ENCODE assay signal across 18 mouse cellular contexts in genomic region chr8:76859709-76860108, GRCm38 (mm10). TPM values are rescaled to one million over a fixed set of nuclear protein-coding genes. Genes with fewer than 3 reads are reported as not detected.
DNase-seq lines count a peak whose midpoint lies in the region; ATAC-seq and TF ChIP-seq lines count a peak whose summit lies in the region.
"Had no signal": no experiment of that assay in that cellular context is flagged by ENCODE, and none has a peak within 500 bp of the region (broad histone marks: within the 10 kb centered on the region; RNA-seq: fewer than 3 reads in every experiment).

No protein-coding gene starts in this region.

- no peak overlapping the region for H3K4me3 ChIP-seq in hindbrain, postnatal 0 days (ENCODE audit: low read length)
- no peak overlapping the region for H3K4me3 ChIP-seq in hindbrain, embryonic 11.5 days (ENCODE audit: low read depth, low read length)
- H3K4me3 ChIP-seq in midbrain, postnatal 0 days (ENCODE audit: low read depth, low read length), result no peak overlapping the region
- no peak overlapping the region for H3K4me3 ChIP-seq in midbrain, embryonic 10.5 days
- H3K4me3 ChIP-seq: embryonic facial prominence, embryonic 15.5 days; hindbrain, embryonic 15.5 days; limb, embryonic 12.5 days; liver, embryonic 12.5 days; megakaryocyte, embryonic 14.5 days had no signal

- no peaks in the 10 kb centered on the region for H3K27me3 ChIP-seq in hindbrain, postnatal 0 days (ENCODE audit: insufficient read depth, low read length)
- no peaks in the 10 kb centered on the region for H3K27me3 ChIP-seq in hindbrain, embryonic 11.5 days (ENCODE audit: control insufficient read depth, insufficient read depth, low read length)
- H3K27me3 ChIP-seq in midbrain, postnatal 0 days (ENCODE audit: insufficient read depth, low read length), result no peaks in the 10 kb centered on the region
- H3K27me3 ChIP-seq in midbrain, embryonic 10.5 days (ENCODE audit: low read depth, poor library complexity, severe bottlenecking), result no peaks in the 10 kb centered on the region
- H3K27me3 ChIP-seq: CH12.LX; embryonic facial prominence, embryonic 15.5 days; hindbrain, embryonic 15.5 days; limb, embryonic 12.5 days; liver, embryonic 12.5 days; megakaryocyte, embryonic 14.5 days had no signal

- H3K9me3 ChIP-seq in hindbrain, postnatal 0 days (ENCODE audit: low read length), result no peaks in the 10 kb centered on the region
- H3K9me3 ChIP-seq in hindbrain, embryonic 11.5 days (ENCODE audit: control insufficient read depth, low read length), result no peaks in the 10 kb centered on the region
- H3K9me3 ChIP-seq in midbrain, postnatal 0 days (ENCODE audit: low read length), result no peaks in the 10 kb centered on the region
- no peaks in the 10 kb centered on the region for H3K9me3 ChIP-seq in midbrain, embryonic 10.5 days (replicated peaks)
- H3K9me3 ChIP-seq: embryonic facial prominence, embryonic 15.5 days; hindbrain, embryonic 15.5 days; limb, embryonic 12.5 days; liver, embryonic 12.5 days had no signal

- H3K36me3 ChIP-seq in hindbrain, postnatal 0 days (ENCODE audit: insufficient read depth, low read length), result no peaks in the 10 kb centered on the region
- no peaks in the 10 kb centered on the region for H3K36me3 ChIP-seq in hindbrain, embryonic 11.5 days (ENCODE audit: control insufficient read depth, insufficient read depth, low read length)
- no peaks in the 10 kb centered on the region for H3K36me3 ChIP-seq in midbrain, postnatal 0 days (ENCODE audit: insufficient read depth, low read length)
- H3K36me3 ChIP-seq in midbrain, embryonic 10.5 days, result no peaks in the 10 kb centered on the region
- H3K36me3 ChIP-seq: embryonic facial prominence, embryonic 15.5 days; hindbrain, embryonic 15.5 days; limb, embryonic 12.5 days; liver, embryonic 12.5 days had no signal

- DNase-seq in cerebellum, adult 11 months, result peak; percentile 6
- DNase-seq in cerebellum, adult 11-12 months, result no peak
- peak; percentile 25 for DNase-seq in hindbrain, postnatal 0 days (ENCODE audit: low spot score)
- no peak for DNase-seq in hindbrain, embryonic 11.5 days (ENCODE audit: low spot score)
- DNase-seq in midbrain, postnatal 0 days (ENCODE audit: low spot score), result peak; percentile 23
- DNase-seq in midbrain, embryonic 10.5 days (ENCODE audit: low spot score), result no peak
- DNase-seq in cerebellum, postnatal 25 days, result peak; percentile 6 to 31
- DNase-seq: adrenal gland, adult 8-10 months; lung, adult 2 months; spleen, adult 18-20 months; thymus, adult 18-20 months had no signal

- no peak overlapping the region for H3K4me2 ChIP-seq in hindbrain, postnatal 0 days (ENCODE audit: low read depth, low read length)
- no peak overlapping the region for H3K4me2 ChIP-seq in hindbrain, embryonic 11.5 days (replicated peaks; ENCODE audit: low read depth, low read length)
- H3K4me2 ChIP-seq in midbrain, postnatal 0 days (ENCODE audit: low read depth, low read length, poor library complexity, severe bottlenecking), result no peak overlapping the region
- H3K4me2 ChIP-seq: embryonic facial prominence, embryonic 15.5 days; hindbrain, embryonic 15.5 days; limb, embryonic 12.5 days; liver, embryonic 12.5 days had no signal

- no peak overlapping the region for H3K9ac ChIP-seq in hindbrain, postnatal 0 days (replicated peaks; ENCODE audit: low read length)
- H3K9ac ChIP-seq in hindbrain, embryonic 11.5 days (ENCODE audit: low read depth, low read length), result no peak overlapping the region
- H3K9ac ChIP-seq in midbrain, postnatal 0 days (replicated peaks; ENCODE audit: low read length, poor library complexity, severe bottlenecking), result no peak overlapping the region
- H3K9ac ChIP-seq: embryonic facial prominence, embryonic 15.5 days; hindbrain, embryonic 15.5 days; limb, embryonic 12.5 days; liver, embryonic 12.5 days had no signal

- no peak for TF ChIP-seq CTCF in hindbrain, postnatal 0 days (IDR thresholded peaks at IDR 0.05; ENCODE audit: low read depth)
- no peak for TF ChIP-seq CTCF in midbrain, postnatal 0 days (IDR thresholded peaks at IDR 0.05)

- H3K27ac ChIP-seq in hindbrain, postnatal 0 days, result no peak overlapping the region
- H3K27ac ChIP-seq in hindbrain, embryonic 11.5 days (ENCODE audit: low read depth, low read length), result no peak overlapping the region
- no peak overlapping the region for H3K27ac ChIP-seq in midbrain, postnatal 0 days (ENCODE audit: low read depth, low read length)
- H3K27ac ChIP-seq in midbrain, embryonic 10.5 days (replicated peaks), result no peak overlapping the region
- H3K27ac ChIP-seq: embryonic facial prominence, embryonic 15.5 days; hindbrain, embryonic 15.5 days; limb, embryonic 12.5 days; liver, embryonic 12.5 days had no signal

- no peaks in the 10 kb centered on the region for H3K4me1 ChIP-seq in hindbrain, postnatal 0 days (ENCODE audit: insufficient read depth, low read length)
- H3K4me1 ChIP-seq in hindbrain, embryonic 11.5 days (replicated peaks; ENCODE audit: control insufficient read depth, insufficient read depth, low read length), result no peaks in the 10 kb centered on the region
- H3K4me1 ChIP-seq in midbrain, postnatal 0 days (ENCODE audit: insufficient read depth, low read length), result no peaks in the 10 kb centered on the region
- H3K4me1 ChIP-seq in midbrain, embryonic 10.5 days, result no peaks in the 10 kb centered on the region
- H3K4me1 ChIP-seq: embryonic facial prominence, embryonic 15.5 days; hindbrain, embryonic 15.5 days; limb, embryonic 12.5 days; liver, embryonic 12.5 days; megakaryocyte, embryonic 14.5 days had no signal

- peak; percentile 59; the same call in 1 of the 2 replicates for ATAC-seq in hindbrain, postnatal 0 days
- ATAC-seq in hindbrain, embryonic 11.5 days (ENCODE audit: low FRiP score), result no peak
- ATAC-seq in midbrain, postnatal 0 days (ENCODE audit: low FRiP score), result no peak
- ATAC-seq: intestine, postnatal 0 days; liver, embryonic 12.5 days had no signal

RNA-seq across cellular contexts. Expression of gene Nr3c2, which starts 39.5 kb away (rescaled TPM):
- 6.8 and 8.8 TPM in 2 replicates for total RNA-seq in hindbrain, postnatal 0 days (2014; rRNA removed)
- polyA plus RNA-seq in hindbrain, postnatal 0 days (2015; fragmentation: Nextera tagmentation; extraction: Ambion mirVana), result 6.5 and 6.9 TPM in 2 replicates
- polyA plus RNA-seq in hindbrain, embryonic 11.5 days (2014; fragmentation: Nextera tagmentation; extraction: Ambion mirVana), result 1.3 TPM in 2 replicates
- 6.0 and 6.1 TPM in 2 replicates for total RNA-seq in midbrain, postnatal 0 days (2014; rRNA removed)
- polyA plus RNA-seq in midbrain, postnatal 0 days (2015; fragmentation: Nextera tagmentation; extraction: Ambion mirVana), result 3.8 and 5.7 TPM in 2 replicates
- polyA plus RNA-seq in midbrain, embryonic 10.5 days (2016; fragmentation: Nextera tagmentation; extraction: Ambion mirVana), result 0.26 and 0.30 TPM in 2 replicates

Comparison
In these comparisons a context has a peak if more than half of its experiments do, and no peak if none do; other contexts are left out.
1. DNase-seq: peak in cerebellum, adult 11 months (single experiment), hindbrain, postnatal 0 days (single experiment), midbrain, postnatal 0 days (single experiment) and cerebellum, postnatal 25 days (2 of 2); none in cerebellum, adult 11-12 months (single experiment), hindbrain, embryonic 11.5 days (single experiment) and midbrain, embryonic 10.5 days (single experiment).